Mouse (Mus musculus): ENCODE results near the gene Hoxb7.

DNA sequence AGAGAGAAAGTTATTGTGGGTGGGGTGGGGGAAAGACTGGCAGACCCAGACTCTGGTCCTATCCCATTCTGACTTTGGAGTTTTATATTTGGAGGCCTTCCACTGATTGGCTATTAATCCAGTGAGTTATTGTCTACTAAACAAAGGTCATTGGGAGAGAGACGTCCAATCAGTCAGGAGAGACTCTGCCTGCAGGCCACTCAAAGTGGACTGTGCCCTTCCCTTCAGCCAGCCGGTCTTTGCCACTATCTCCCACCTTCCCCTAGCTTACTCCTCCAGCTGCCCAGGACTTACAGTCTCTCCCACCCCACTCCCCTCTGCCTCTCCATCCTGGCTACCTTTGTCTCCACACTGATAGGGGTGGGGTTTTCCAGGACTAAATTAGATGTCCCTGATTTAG lies 50.2 kb downstream of the Hoxb7 start:
- TF ChIP-seq CTCF (conservative IDR thresholded peaks at IDR 0.05; ENCODE audit: insufficient read depth, insufficient read length, low read depth, low read length): no peak
- no peak for TF ChIP-seq POLR2A (IDR thresholded peaks at IDR 0.05; ENCODE audit: low read depth, low read length)
